Mouse (Mus musculus) kidney, postnatal 36 days (tissue): ENCODE measurements around the gene Zfp143.

Experiments used
- DNase-seq, 2 experiments: peaks; one replicate each; pipeline ENCODE4 v3.0.0; 2021 to 2022; ENCODE audit warnings: mixed read lengths in 2 of 2

The Zfp143 gene

GRCm38 (mm10) chr7:110143863-110144262, 82.8 kb downstream of the Zfp143 start:
- DNase-seq: no peak
